Mouse (Mus musculus): Measurements from ENCODE around the gene Insl5.

The Insl5 gene

DNA sequence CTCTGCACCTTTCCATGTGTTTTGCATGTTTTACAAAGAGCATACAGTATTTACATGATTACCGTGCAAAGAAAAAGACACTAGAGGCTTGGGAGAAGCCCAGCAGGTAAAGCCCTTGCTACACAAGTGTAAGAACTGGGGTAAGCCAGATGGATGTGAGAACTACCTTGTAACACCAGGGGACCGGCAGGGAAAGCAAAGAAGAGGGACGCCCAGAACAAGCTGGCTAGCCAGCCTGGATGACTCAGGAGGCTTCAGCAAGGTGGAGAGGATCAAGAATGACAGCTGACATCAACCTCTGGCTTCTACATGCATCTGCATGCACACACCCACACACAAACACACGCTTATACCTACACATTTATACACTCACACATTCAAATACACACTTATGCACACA lies 36.6 kb downstream of the Insl5 start:
- no peak for DNase-seq (ENCODE audit: low read depth, low spot score)

DNA sequence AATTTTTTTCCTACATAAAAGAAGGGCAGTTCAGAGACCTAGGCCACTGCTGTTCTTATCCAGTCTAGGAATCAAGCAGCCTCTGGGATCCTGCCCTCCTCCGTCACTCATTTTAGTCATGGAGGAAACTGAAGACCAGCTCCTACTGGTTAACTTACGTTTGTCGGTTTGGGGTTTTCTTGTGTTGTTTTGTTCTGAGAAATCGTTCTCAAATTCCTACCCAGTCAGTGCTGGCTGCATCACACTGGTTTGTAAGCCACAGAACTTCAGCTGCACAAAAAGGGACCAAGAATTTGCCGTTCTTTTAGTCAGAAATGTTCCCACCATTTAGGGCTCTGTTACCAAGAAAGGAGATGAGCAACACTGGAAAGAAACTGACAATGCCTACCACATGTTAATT lies 37.3 kb downstream of the Insl5 start:
- DNase-seq (ENCODE audit: low read depth, low spot score) = no peak

DNA sequence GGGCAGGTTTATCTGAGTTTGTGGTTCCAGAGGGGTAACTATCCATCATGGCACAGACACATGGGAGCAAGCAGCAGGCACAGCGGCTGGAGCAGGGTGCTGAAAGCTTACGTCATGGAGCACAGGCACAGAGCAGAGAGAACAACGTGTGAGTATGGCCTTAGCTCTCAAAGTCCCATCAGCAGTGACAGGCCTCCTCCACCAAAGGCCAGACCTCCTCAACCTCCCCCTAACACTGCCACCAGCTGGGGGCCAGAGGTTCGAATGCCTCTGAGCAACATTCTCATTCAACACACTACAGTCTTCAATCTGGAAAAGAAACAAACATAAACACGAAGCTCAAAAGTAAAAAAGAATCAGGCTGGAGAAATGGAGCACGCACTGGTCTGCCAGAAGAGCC lies 38.1 kb downstream of the Insl5 start:
- no peak for DNase-seq (ENCODE audit: low read depth, low spot score)

- no peak for DNase-seq (ENCODE audit: low read depth, low spot score)
Observed at GRCm38 (mm10) chr4:102987756-102988155, 38.9 kb downstream of the Insl5 start.

GRCm38 (mm10) chr4:102987325-102987724 lies 39.3 kb downstream of the Insl5 start:
- DNase-seq (ENCODE audit: low read depth, low spot score) = no peak

GRCm38 (mm10) chr4:102986917-102987316 lies 39.7 kb downstream of the Insl5 start:
- peak; percentile 91 for DNase-seq (ENCODE audit: low read depth, low spot score)

DNA sequence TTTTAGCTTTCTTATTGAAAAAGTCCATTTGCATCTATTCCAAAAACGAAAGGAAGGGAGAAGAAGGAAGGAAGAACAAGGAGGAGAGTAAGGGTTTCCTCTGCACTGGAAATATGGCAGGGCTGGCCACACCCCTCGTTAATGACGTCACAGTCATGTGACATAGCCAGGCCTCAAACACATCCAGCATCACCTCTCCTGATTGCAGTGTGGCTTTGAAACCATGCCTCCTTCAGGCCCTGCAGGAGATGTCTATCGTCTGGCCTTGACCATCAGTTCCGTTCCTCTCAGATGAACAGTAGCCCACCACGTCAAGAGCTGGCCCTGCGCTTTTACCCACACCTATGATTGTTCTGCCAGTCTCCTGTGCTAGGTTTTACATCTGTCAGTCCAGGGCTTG lies 40.5 kb downstream of the Insl5 start:
- DNase-seq (ENCODE audit: low read depth, low spot score) = peak; percentile 50

DNA sequence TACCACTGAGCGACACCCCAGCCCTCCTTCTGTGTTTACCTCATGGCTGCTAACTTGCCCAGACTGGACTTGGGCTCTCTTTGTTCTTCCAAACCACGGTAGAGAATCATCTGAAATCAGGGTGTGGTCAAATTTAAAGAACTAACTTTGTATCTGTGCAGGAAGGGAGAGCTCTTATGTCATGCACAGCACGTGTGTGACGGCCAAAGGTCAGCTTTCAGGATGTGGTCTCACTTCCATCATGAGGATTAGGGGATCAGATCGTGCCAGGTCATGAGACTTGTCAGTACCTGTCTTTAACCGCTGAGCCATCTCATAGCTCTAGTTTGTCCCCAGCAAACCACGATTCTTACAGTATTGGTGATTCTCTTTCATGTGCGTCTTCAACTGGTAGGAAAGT lies 44.9 kb downstream of the Insl5 start:
- no peak for DNase-seq (ENCODE audit: low read depth, low spot score)

DNA sequence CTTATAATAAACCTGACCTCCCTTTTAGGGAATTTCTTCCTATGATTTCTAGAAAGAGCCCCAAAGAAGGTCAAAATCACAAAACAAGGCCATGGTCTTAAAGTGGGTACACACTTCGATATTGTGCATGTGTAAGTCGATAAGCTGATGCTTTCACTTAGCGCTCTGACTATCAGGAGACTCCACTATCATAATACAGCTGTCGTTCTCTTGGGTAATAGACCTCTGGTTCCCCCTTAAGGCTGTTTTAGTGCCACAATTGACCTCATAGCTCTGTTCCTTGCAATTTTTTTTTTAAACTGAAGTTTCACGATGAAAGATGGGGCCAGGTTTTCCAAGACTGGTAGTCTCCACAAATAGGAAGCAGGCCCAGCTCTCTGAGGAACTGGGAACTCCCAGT lies 47.3 kb downstream of the Insl5 start:
- peak; percentile 4 for DNase-seq (ENCODE audit: low read depth, low spot score)

GRCm38 (mm10) chr4:102978440-102978839 lies 48.2 kb downstream of the Insl5 start, which contains the start of gene Tctex1d1:
Gene Tctex1d1 (plus strand): TSS chr4:102978606.
- no peak for DNase-seq (ENCODE audit: low read depth, low spot score)

DNA sequence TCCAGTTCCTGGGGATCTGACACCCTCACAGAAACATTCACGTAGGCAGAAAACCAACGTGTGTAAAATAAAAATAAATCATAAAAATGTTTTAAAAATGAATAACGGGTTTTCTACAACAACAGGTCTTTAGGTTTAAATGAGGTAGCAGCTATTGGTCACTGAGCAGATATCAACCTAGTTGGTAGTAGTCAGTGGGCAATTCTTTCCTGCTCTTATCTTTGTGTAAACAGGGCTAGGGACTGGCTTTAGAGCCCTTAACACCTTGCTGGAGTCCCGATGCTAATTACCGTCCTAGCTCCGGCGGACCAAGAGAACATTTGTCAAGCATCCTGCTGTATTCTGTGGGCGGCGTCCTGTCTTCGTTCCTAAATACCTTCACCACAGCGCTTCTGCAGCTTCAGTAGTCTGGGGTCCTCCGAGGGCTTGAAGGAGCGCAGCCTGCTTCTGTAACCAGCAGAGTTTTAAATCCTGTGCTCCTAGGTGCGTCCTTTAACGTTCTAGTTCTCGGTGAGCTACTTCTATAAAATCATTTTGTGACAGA lies 48.8 kb downstream of the Insl5 start:
- DNase-seq (ENCODE audit: low read depth, low spot score) = no peak

DNA sequence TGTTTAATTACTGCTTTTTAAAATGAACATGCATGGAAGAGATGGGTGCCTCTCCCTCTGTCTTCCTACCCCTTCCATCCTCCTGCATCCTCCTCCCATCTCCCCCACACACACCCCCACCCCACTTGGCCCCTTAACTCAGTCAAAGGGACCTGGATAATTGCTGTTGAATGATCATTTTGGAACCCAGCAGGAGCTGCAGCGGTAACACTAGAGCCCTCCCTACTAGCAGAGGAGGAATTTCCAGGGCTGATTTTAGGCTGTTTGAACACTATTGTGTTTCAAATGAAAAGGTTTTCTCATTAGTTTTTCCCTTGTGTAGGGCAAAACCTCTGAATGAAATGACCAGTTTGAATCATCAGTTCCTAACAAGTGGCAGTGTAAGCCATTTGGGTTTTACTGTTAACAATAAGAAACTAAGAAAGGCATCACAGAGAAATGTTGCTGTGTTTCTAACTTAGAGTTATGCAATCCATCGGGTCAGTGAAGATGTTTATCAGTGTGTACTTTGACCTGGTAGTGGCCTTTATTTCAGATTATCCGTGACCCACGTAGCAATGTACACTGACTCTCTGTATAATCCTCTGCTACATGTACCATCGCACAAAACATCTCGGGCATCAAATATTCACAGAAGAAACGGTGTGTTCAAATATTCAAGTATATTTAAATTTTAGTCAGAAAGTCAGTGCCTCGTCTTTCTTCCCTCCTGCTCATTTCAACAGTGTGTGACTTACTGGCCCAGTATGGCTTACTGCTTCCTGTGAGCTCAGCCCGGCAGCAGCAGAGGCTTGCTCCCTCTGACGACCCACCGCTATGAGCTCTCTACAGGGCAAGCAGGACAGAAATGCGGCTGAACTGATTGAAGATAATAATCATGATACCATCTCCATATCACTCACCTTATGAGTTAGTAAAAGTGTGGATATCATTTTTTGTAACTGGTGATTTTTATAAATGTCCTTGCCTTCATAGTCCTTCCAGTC lies 50.1 kb downstream of the Insl5 start:
- no peak for DNase-seq (ENCODE audit: low read depth, low spot score)

GRCm38 (mm10) chr4:102974172-102974571 lies 52.5 kb downstream of the Insl5 start:
- no peak for DNase-seq (ENCODE audit: low read depth, low spot score)

DNA sequence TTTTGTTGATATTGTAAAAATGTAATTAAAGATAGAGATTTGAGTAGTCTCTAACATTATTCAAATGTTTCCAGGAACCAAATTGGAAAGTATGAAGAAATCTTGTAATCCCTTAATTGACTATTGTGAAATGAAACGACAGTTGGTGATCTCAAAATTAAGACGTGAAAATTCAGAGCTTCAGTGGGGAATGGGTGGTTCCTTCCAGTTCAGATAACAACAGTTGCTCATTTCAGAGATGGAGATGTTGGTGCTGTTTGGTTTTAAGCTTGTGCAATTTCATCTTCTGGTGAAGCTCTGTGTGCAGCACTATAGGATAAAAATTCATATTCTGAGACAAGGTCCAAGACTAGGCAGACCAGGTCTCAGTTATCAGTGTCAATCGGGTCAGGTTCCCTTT lies 54.6 kb downstream of the Insl5 start:
- no peak for DNase-seq (ENCODE audit: low read depth, low spot score)

DNA sequence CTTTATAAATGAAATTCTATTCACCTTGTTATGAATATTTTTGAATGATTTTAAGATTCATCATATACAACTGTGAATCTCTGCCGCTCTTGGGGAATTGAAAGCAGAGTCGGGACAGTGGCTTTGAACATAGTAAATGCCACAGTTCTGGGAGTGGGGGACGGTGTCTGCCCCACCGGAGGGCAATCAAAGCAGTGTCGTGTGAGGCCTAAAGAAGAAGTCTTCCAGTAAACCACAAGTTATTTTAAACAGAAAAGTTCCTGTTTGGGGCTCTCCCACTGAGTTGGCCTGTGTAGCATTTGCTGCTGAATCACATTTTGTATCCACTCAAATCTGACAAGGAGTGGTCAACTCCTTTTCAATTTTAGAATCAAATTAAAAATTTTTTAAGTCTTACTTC lies 55.5 kb downstream of the Insl5 start:
- no peak for DNase-seq (ENCODE audit: low read depth, low spot score)

- DNase-seq (ENCODE audit: low read depth, low spot score) = no peak
Observed at GRCm38 (mm10) chr4:102969599-102969998, 57.0 kb downstream of the Insl5 start.

All from 3T3-L1 (cell line).